Mouse (Mus musculus): ENCODE measurements at regions not wholly inside any gene's neighbourhood (a gene's known extent, or its start where the extent isn't known, plus 50 kb on each side); places are given as distances from the start of the nearest gene placed in this dataset.

- TF ChIP-seq CTCF (IDR thresholded peaks at IDR 0.05; ENCODE audit: borderline replicate concordance, insufficient read depth, low read depth, low read length) (no peak), POLR2A (IDR thresholded peaks at IDR 0.05; ENCODE audit: borderline replicate concordance, insufficient read depth, low read length) (no peak)
These were observed 228.1 kb upstream of the Gm12728 start for GRCm38 (mm10) chr4:105561611-105562010.

Measured in cerebellum, adult 2 months (tissue).